Mouse (Mus musculus): Measurements from ENCODE around the gene Gm21836.
"Not testable (repeated sequence)": the region's sequence is repeated elsewhere in the genome, so short reads cannot be mapped to it uniquely, and the experiment has no call there.

Gene Gm21836

DNA sequence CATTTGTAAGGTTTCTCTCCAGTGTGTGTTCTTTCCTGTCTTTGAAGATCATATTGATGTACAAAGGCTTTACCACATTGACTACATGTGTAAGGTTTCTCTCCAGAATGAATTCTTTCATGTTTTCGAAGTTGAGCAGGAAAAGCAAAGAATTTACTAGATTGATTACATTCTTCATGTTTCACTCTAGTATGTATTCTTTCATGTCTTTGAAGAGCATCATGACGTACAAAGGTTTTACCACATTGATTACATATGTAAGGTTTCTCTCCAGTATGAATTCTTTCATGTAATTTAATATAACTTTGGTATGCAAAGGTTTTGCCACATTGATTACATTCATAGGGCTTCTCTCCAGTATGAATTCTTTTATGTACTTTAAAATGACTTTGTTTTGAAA, at the start of gene Gm21836:
TSS of gene Gm21836 (minus strand) at position 101 of the 400 bp plus-strand sequence.
- not testable (repeated sequence) for DNase-seq (ENCODE audit: low spot score in 2 of 2)

DNA sequence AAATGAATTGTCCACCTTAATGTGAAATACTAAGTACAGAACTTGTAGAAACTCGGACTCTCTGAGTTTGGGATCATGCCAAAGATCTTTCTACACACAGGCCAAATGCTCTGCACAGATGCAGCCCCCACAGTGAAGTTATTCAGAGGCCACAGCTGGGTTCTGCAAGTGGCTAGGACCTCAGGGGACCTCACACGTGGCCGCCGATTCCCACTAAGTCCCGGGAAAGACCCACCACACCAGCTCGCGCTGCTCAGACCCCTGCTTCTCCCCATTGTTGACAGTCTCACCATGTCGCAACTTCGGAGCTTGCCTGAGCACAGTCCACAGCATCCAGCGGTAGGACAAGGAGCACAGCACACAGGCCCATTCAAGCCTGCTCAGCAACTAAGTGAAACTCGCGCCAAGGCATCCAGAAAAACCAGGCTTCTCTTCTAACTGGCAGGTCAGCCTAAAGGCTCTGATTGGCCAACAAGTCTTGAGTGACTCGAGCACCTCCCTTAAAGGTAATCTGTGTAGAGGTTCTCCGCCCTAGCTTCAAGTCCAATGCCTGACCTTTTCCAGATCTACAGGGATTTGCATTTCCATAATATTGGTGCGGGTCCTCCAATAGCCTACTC, 13.1 kb downstream of the Gm21836 start:
- DNase-seq (ENCODE audit: low spot score in 2 of 2) = not testable (repeated sequence)

DNA sequence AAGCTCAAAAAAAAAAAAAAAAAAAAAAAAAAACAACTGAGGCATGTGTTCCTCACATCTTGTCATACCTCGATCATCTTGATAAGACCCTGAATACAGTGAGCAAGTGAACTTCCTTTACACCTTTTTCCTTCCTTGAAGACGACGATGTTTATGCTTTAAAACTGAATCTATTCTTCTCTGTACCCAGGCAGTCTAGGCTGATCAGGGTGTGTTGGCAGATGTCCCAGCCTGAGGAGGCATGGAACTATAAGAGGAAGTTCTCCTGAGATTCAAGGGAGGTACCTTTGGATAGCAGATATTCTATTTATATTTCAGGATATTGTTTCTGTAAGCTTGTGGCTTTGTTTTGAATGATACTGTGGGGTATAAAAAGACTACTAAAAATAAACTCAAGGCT, 15.5 kb downstream of the Gm21836 start:
- no peak for DNase-seq (ENCODE audit: low spot score in 2 of 2)

DNA sequence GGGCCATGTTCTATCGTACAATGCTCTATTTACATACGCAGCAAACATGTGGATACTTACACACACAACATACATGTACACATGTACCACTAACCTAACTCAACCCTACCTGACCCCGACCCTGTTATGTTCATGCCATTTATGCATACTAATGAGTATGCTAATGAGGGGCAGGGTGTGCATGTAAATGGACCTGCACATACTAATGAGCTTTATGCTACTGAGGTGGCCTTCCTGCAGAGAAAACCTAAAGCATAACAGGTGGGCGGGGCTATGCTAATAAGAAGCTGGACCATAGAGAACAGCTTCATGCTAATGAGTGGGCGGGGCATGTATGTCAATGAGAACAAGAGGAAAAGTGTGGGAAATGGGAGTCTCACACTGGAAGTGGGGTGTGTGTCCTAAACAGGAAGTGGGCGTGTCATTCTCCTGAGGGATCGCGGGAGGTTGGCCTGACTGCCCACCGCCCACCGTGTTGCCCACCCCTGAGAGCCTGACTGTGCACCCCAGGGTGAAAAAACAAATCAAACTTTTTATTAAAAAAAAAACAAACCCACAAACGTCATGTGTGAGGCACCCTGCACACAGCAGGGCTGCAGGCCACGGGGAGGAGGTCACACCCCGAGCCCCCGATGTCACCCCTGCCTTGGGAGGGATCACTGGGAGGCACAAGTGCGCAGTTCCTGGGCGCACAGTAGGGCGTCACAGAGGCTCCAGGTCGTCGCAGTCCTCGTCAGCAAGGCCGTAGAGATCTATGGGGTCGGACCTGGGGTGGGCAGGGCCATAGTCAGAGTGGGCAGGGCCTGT, 17.3 kb downstream of the Gm21836 start, which contains the start of gene Ppp2r3d:
TSS of gene Ppp2r3d (minus strand) at position 803 of the 807 bp plus-strand sequence.
- DNase-seq (ENCODE audit: low spot score in 2 of 2) = peak in 1 of 2 experiments; percentile 5

DNA sequence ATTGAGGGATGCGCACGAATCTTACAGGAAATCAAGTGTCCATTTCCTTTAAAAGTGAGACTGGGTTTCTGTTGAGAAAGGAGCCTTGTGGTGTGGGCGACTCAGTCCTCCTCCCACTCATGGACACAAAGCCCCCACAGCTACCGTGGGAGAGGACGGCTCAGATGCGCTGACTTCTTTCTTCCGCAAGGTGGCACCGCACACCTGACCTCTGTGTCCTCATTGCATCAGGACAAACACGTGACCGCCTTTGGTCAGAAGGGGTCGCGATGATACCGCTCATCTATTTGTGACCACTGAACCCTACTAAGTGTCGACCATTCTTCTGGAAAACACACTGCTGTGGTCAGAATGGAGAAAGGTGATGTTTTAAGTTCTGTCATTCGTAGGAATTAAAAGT, 17.9 kb downstream of the Gm21836 start:
- no peak for DNase-seq (ENCODE audit: low spot score in 2 of 2)

DNA sequence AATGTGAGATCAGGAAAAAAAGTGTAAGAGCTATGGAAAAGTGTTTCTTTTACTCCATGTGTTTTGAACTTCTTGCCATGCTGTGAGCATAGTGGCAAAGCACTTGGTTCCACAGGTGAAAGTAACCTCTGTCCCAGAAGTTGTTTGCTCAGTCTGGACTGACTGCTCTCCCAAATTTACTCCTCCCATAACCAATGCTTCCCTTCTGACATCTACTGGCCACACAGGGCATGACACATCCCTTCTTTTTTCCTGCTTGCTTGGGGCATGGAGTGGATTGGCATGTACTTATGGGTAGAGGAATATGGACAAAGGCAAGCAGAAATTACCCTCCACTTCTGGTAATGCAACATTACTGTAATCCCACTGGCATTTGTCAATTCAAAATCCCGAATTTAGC, 37.0 kb downstream of the Gm21836 start:
- no peak for DNase-seq (ENCODE audit: low spot score in 2 of 2)
